Mouse (Mus musculus) liver, postnatal 0 days (tissue): ENCODE data around the gene Olfr305. TPM values are rescaled to one million over a fixed set of nuclear protein-coding genes. Genes with fewer than 3 reads are reported as not detected.
"Not testable (repeated sequence)": the region's sequence is repeated elsewhere in the genome, so short reads cannot be mapped to it uniquely, and the experiment has no call there.

Experiments
- ATAC-seq: fragments of 200-750 bp; cut with Nextera tagmentation; 2 replicates; pipeline ENCODE4 v1.8.0; 2017; ENCODE audit warnings: mild to moderate bottlenecking, moderate library complexity
- DNase-seq: peaks from one replicate; pipeline ENCODE4 v3.0.0-alpha.2; 2016
- H3K27ac ChIP-seq: fragments of 300-500 bp; sonication (generic); 2 replicates; pipeline ENCODE4 v1.5.1; 2014; ENCODE audit warnings: antibody characterized with exemption, moderate library complexity, mild to moderate bottlenecking, low read depth
- H3K27me3 ChIP-seq: fragments of 300-500 bp; sonication (generic); 2 replicates; pipeline ENCODE4 v1.6.1; 2014; ENCODE audit warnings: low read length, control low read depth, mixed read lengths; ENCODE audit not compliant: insufficient read depth
- H3K36me3 ChIP-seq: fragments of 300-500 bp; sonication (generic); replicated peaks from 2 replicates; pipeline ENCODE4 v1.6.1; 2014; ENCODE audit warnings: mild to moderate bottlenecking, control low read depth, low read length, moderate library complexity, mixed read lengths; ENCODE audit not compliant: insufficient read depth
- H3K4me1 ChIP-seq: fragments of 300-500 bp; sonication (generic); 2 replicates; pipeline ENCODE4 v1.6.1; 2014; ENCODE audit warnings: antibody characterized with exemption, mild to moderate bottlenecking, control low read depth; ENCODE audit not compliant: insufficient read depth
- H3K4me2 ChIP-seq: fragments of 300-500 bp; sonication (generic); 2 replicates; pipeline ENCODE4 v1.6.1; 2014; ENCODE audit warnings: low read depth, mild to moderate bottlenecking, low read length, moderate library complexity, mixed read lengths
- H3K4me3 ChIP-seq: fragments of 300-500 bp; sonication (generic); 2 replicates; pipeline ENCODE4 v1.5.1; 2014; ENCODE audit warnings: low read depth, low read length
- H3K9ac ChIP-seq: fragments of 300-500 bp; sonication (generic); replicated peaks from 2 replicates; pipeline ENCODE4 v1.6.1; 2014; ENCODE audit warnings: mild to moderate bottlenecking, moderate library complexity
- H3K9me3 ChIP-seq: fragments of 300-500 bp; sonication (generic); 2 replicates; pipeline ENCODE4 v1.6.1; 2016; ENCODE audit warnings: mild to moderate bottlenecking, control low read depth, low read length, mixed read lengths
- CTCF ChIP-seq: sonication (generic); IDR thresholded peaks from 2 replicates; pipeline ENCODE4 v1.5.1; 2016; ENCODE audit warnings: antibody characterized with exemption, low read depth
- EP300 ChIP-seq: IDR thresholded peaks from 2 replicates; pipeline ENCODE4 v1.6.1; 2016; ENCODE audit warnings: antibody characterized with exemption, low read depth, mild to moderate bottlenecking
- WGBS: fragments of 180-500 bp; shearing (Covaris S2); extraction: QIAGEN DNeasy Blood & Tissue Kit; methylation state at CpG from one replicate; pipeline ENCODE4 v1.1.7; 2014; ENCODE audit not compliant: insufficient replicate concordance; 5-methylcytosine and 5-hydroxymethylcytosine counted together
- polyA plus RNA-seq: library from polyadenylated mRNA; unstranded; fragments of >200 nt; fragmentation: Nextera tagmentation; extraction: Ambion mirVana; gene quantifications from 2 replicates; pipeline ENCODE4 v1.2.1, GENCODE M21; 2015

Gene Olfr305
- polyA plus RNA-seq = not detected in 2 replicates

GRCm38 (mm10) chr7:86366828-86367227 is at the start of gene Olfr305:
Olfr305 (minus strand) TSS chr7:86366928.
- Histone ChIP-seq H3K4me2 (no peak within 1 kb of the TSS), H3K4me1 (no peaks in the 10 kb centered on the region), H3K9me3 (no peaks in the 10 kb centered on the region), H3K27me3 (no peaks in the 10 kb centered on the region), H3K9ac (no peak within 1 kb of the TSS), H3K27ac (no peak within 1 kb of the TSS), H3K36me3 (no peaks in the 10 kb centered on the region), H3K4me3 (no peak within 1 kb of the TSS)
- DNase-seq (no peak), ATAC-seq (no peak)
- 56% methylated on average over 1 of the region's 1 CpGs for WGBS
- no peak for TF ChIP-seq CTCF
- no peak for TF ChIP-seq EP300

GRCm38 (mm10) chr7:86403546-86403945 is 36.8 kb upstream of the Olfr305 start, which contains the start of gene Olfr301:
Olfr301 (plus strand) TSS chr7:86403846.
- WGBS = 75% methylated on average over 2 of the region's 2 CpGs
- TF ChIP-seq CTCF (no peak), EP300 (no peak)
- Histone ChIP-seq H3K4me2 (no peak within 1 kb of the TSS), H3K27me3 (no peaks in the 10 kb centered on the region), H3K9ac (no peak within 1 kb of the TSS), H3K36me3 (no peaks in the 10 kb centered on the region), H3K4me3 (no peak within 1 kb of the TSS), H3K27ac (no peak within 1 kb of the TSS), H3K4me1 (no peaks in the 10 kb centered on the region), H3K9me3 (no peaks in the 10 kb centered on the region)
- DNase-seq (no peak), ATAC-seq (no peak)

DNA sequence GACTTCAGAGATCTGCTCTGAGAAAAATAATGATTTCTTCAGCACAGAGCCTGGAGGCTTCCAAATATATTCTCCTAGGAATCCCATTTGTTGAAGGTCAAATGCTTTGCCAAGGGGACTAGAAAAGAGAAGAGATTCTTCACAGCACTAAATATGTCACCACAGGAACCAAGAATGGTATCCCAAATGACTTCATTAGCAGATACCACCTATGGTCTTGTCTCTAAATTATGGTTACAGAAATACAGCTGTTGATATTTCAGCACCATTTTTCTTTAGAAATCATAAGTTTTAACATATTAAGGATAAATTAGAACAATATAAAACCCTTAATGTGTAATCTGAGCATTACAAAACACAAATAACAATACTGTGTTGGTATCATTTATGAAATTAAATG is 31.0 kb upstream of the Olfr305 start, which contains the start of gene Olfr303:
Gene Olfr303 (minus strand): TSS at position 101 of the 400 bp plus-strand sequence.
- TF ChIP-seq CTCF (no peak), EP300 (no peak)
- ATAC-seq (no peak), DNase-seq (no peak)
- Histone ChIP-seq H3K27ac (no peak within 1 kb of the TSS), H3K9me3 (no peaks in the 10 kb centered on the region), H3K4me2 (no peak within 1 kb of the TSS), H3K27me3 (no peaks in the 10 kb centered on the region), H3K4me3 (no peak within 1 kb of the TSS), H3K4me1 (no peaks in the 10 kb centered on the region), H3K36me3 (no peaks in the 10 kb centered on the region), H3K9ac (no peak within 1 kb of the TSS)

GRCm38 (mm10) chr7:86386558-86386957 is 19.8 kb upstream of the Olfr305 start, which contains the start of gene Olfr304:
Olfr304 (minus strand) TSS chr7:86386658.
- Histone ChIP-seq H3K4me3 (no peak within 1 kb of the TSS), H3K27me3 (no peaks in the 10 kb centered on the region), H3K4me2 (no peak within 1 kb of the TSS), H3K36me3 (no peaks in the 10 kb centered on the region), H3K4me1 (no peaks in the 10 kb centered on the region), H3K27ac (no peak within 1 kb of the TSS), H3K9me3 (no peaks in the 10 kb centered on the region), H3K9ac (no peak within 1 kb of the TSS)
- DNase-seq (no peak), ATAC-seq (no peak)
- 57% methylated on average over 1 of the region's 1 CpGs for WGBS
- TF ChIP-seq CTCF (no peak), EP300 (no peak)

DNA sequence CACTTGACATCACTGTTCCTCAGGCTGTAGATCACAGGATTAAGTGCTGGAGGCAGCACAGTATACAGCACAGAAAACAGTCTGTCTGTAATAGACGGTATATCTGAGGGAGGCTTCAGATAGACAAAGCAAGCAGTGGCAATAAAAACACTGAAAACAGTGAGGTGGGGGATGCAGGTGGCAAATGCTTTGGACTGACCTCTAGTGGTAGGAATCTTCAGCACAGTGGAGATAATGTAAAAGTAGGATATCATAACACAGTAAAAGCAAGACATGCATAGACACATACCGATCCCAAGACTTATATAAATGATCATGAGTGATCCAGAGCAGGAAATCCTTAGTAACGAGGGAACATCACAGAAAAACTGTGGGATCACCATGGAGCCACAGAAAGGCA is 19.0 kb upstream of the Olfr305 start:
- Histone ChIP-seq H3K9ac (no peak overlapping the region), H3K4me1 (no peaks in the 10 kb centered on the region), H3K36me3 (no peaks in the 10 kb centered on the region), H3K27me3 (no peaks in the 10 kb centered on the region), H3K9me3 (no peaks in the 10 kb centered on the region), H3K4me3 (no peak overlapping the region), H3K27ac (no peak overlapping the region), H3K4me2 (no peak overlapping the region)
- ATAC-seq (no peak), DNase-seq (no peak)
- WGBS = 58% methylated on average over 3 of the region's 3 CpGs
- TF ChIP-seq CTCF = no peak
- TF ChIP-seq EP300 = no peak

GRCm38 (mm10) chr7:86346296-86346695 is 20.4 kb downstream of the Olfr305 start:
- not testable (repeated sequence) for H3K4me3 ChIP-seq, H3K9me3 ChIP-seq, H3K4me1 ChIP-seq, H3K27ac ChIP-seq, H3K4me2 ChIP-seq, ATAC-seq, DNase-seq, H3K36me3 ChIP-seq, H3K27me3 ChIP-seq, H3K9ac ChIP-seq
- WGBS = 84% methylated on average over 9 of the region's 9 CpGs

DNA sequence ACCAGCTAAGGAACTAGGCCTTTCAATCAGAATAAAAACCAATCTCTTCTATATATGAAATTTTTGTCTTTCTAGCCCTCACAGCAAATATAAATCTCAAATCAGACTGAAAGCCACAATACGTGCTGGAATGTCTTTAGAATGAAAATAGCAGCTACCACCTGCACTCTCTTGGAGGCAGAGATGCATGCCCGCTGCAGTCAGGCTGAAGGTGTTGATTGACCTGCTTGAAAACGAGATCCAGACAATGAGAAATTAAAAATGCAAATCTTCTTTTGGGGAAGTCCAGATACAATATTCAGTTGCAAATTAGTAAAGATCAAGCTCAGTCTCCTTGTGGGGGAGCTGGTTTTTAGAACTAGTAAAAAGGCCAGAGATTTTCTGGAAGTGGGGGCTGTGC is 22.5 kb downstream of the Olfr305 start:
- Histone ChIP-seq H3K9ac (no peak overlapping the region), H3K4me1 (no peaks in the 10 kb centered on the region), H3K27me3 (no peaks in the 10 kb centered on the region), H3K27ac (no peak overlapping the region), H3K4me2 (no peak overlapping the region), H3K9me3 (no peaks in the 10 kb centered on the region), H3K4me3 (no peak overlapping the region), H3K36me3 (no peaks in the 10 kb centered on the region)
- no peak for ATAC-seq
- DNase-seq = no peak
- TF ChIP-seq EP300 (no peak), CTCF (no peak)
- 62% methylated on average over 3 of the region's 3 CpGs for WGBS
